Comparison of ENCODE assay signal across 8 mouse cellular contexts in genomic region chr13:55693243-55693721, GRCm38 (mm10). TPM values are rescaled to one million over a fixed set of nuclear protein-coding genes. Genes with fewer than 3 reads are reported as not detected.
A peak's percentile ranks its signal among the peaks of the same experiment; 100 is the strongest.
DNase-seq lines count a peak whose midpoint lies in the region; ATAC-seq and TF ChIP-seq lines count a peak whose summit lies in the region.

No protein-coding gene starts in this region.

- no peaks in the 10 kb centered on the region for H3K9me3 ChIP-seq in forebrain, embryonic 16.5 days (ENCODE audit: control insufficient read depth, low read length)
- no peaks in the 10 kb centered on the region for H3K9me3 ChIP-seq in limb, embryonic 15.5 days

- no peak for TF ChIP-seq POLR2A in liver, adult 2 months (IDR thresholded peaks at IDR 0.05; ENCODE audit: extremely low read depth, insufficient read depth, low read length)
- peak; percentile 31 for TF ChIP-seq POLR2A in myocyte (IDR thresholded peaks at IDR 0.05; ENCODE audit: insufficient read length, low read depth)

- H3K27me3 ChIP-seq in liver, adult 2 months (ENCODE audit: control insufficient read depth, insufficient read depth, low read length), result no peaks in the 10 kb centered on the region
- no peaks in the 10 kb centered on the region for H3K27me3 ChIP-seq in forebrain, embryonic 16.5 days (replicated peaks; ENCODE audit: control insufficient read depth, insufficient read depth, low read length)
- no peaks in the 10 kb centered on the region for H3K27me3 ChIP-seq in limb, embryonic 15.5 days
- H3K27me3 ChIP-seq in myocyte (ENCODE audit: control insufficient read depth, insufficient read depth, insufficient read length), result no peaks in the 10 kb centered on the region

- peak overlapping the region; percentile 74 for H3K27ac ChIP-seq in liver, adult 2 months (replicated peaks; ENCODE audit: insufficient read depth, low read depth, low read length)
- peak overlapping the region; percentile 97 for H3K27ac ChIP-seq in forebrain, embryonic 16.5 days (ENCODE audit: low read length)
- peak overlapping the region; percentile 97 for H3K27ac ChIP-seq in limb, embryonic 15.5 days

- peak; percentile 76 for ATAC-seq in forebrain, embryonic 16.5 days
- peak; percentile 73 for ATAC-seq in limb, embryonic 15.5 days (ENCODE audit: insufficient number of reproducible peaks, low FRiP score, low TSS enrichment, low read depth)

- DNase-seq in liver, adult 2 months (ENCODE audit: extremely low read depth, low read depth, low spot score), result no peak
- DNase-seq in liver (no peak), ZHBTc4 (ENCODE audit: low read depth, low spot score) (peak; percentile 58)
- DNase-seq in ovary, postnatal 14 days (ENCODE audit: low spot score), result no peak
- no peak for DNase-seq in layer of hippocampus, postnatal 14 days (ENCODE audit: low spot score in 2 of 2)

- H3K36me3 ChIP-seq in liver, adult 2 months (ENCODE audit: control insufficient read depth, insufficient read depth, low read length), result no peaks in the 10 kb centered on the region
- H3K36me3 ChIP-seq in forebrain, embryonic 16.5 days (ENCODE audit: control insufficient read depth, insufficient read depth), result no peaks in the 10 kb centered on the region
- H3K36me3 ChIP-seq in limb, embryonic 15.5 days, result peaks cover 2% of the 10 kb centered on the region; the same call in 1 of the 2 replicates
- H3K36me3 ChIP-seq in myocyte (ENCODE audit: control insufficient read depth, insufficient read depth), result no peaks in the 10 kb centered on the region

- H3K4me3 ChIP-seq in liver, adult 2 months (ENCODE audit: insufficient read depth, low read depth, low read length), result peak overlapping the region; percentile 88
- H3K4me3 ChIP-seq in forebrain, embryonic 16.5 days (replicated peaks; ENCODE audit: low read length), result peak overlapping the region; percentile 94
- H3K4me3 ChIP-seq in limb, embryonic 15.5 days, result peak overlapping the region; percentile 88
- H3K4me3 ChIP-seq in myocyte, result peak overlapping the region; percentile 52

- H3K79me2 ChIP-seq in liver, adult 2 months (ENCODE audit: control insufficient read depth, insufficient read depth, low read length), result peaks cover 27% of the 10 kb centered on the region; the same call in 1 of the 2 replicates
- H3K79me2 ChIP-seq in myocyte (ENCODE audit: control insufficient read depth, insufficient read depth), result peaks cover 50% of the 10 kb centered on the region

- no peak for TF ChIP-seq CTCF in liver, adult 2 months (IDR thresholded peaks at IDR 0.05; ENCODE audit: low read depth, low read length)

- H3K4me2 ChIP-seq in forebrain, embryonic 16.5 days (ENCODE audit: low read length), result peak overlapping the region; percentile 64
- H3K4me2 ChIP-seq in limb, embryonic 15.5 days, result peak overlapping the region; percentile 70
- peak overlapping the region; percentile 91 for H3K4me2 ChIP-seq in myocyte (ENCODE audit: low read depth)

- H3ac ChIP-seq in myocyte (ENCODE audit: control insufficient read depth, insufficient read length), result peak overlapping the region; percentile 83

- WGBS in liver, adult 2 months, result under 1% methylated on average over 61 of the region's 70 CpGs
- WGBS in forebrain, embryonic 16.5 days, result under 1% methylated on average over 55 of the region's 70 CpGs
- WGBS in limb, embryonic 15.5 days, result under 1% methylated on average over 51 of the region's 70 CpGs

- H3K4me1 ChIP-seq in liver, adult 2 months (ENCODE audit: control insufficient read depth, insufficient read depth, low read length), result peaks cover 8% of the 10 kb centered on the region
- peaks cover 22% of the 10 kb centered on the region for H3K4me1 ChIP-seq in forebrain, embryonic 16.5 days (replicated peaks; ENCODE audit: control insufficient read depth, insufficient read depth, low read length)
- peaks cover 19% of the 10 kb centered on the region for H3K4me1 ChIP-seq in limb, embryonic 15.5 days

- peak overlapping the region; percentile 97 for H3K9ac ChIP-seq in liver, adult 2 months (ENCODE audit: low read depth, low read length)
- peak overlapping the region; percentile 100 for H3K9ac ChIP-seq in forebrain, embryonic 16.5 days (replicated peaks; ENCODE audit: low read depth, low read length)
- H3K9ac ChIP-seq in limb, embryonic 15.5 days, result peak overlapping the region; percentile 99

TF ChIP-seq in myocyte, 11 proteins besides CTCF, POLR2A, EP300 and RAD21:
- TF ChIP-seq TCF12 (IDR thresholded peaks at IDR 0.05; ENCODE audit: insufficient read depth, poor library complexity, severe bottlenecking) (no peak), SRF (IDR thresholded peaks at IDR 0.05; ENCODE audit: control insufficient read depth, insufficient read length, low read depth) (no peak), MYOD1 (IDR thresholded peaks at IDR 0.05; ENCODE audit: control insufficient read depth in 1 of 3, insufficient read length in 2 of 3, low read depth in 2 of 3) (no peak), REST (IDR thresholded peaks at IDR 0.05; ENCODE audit: insufficient read depth, insufficient read length) (no peak), TCF3 (IDR thresholded peaks at IDR 0.05; ENCODE audit: insufficient read length, low read depth) (no peak), USF1 (IDR thresholded peaks at IDR 0.05; ENCODE audit: low read depth) (no peak), CEBPB (IDR thresholded peaks at IDR 0.05; ENCODE audit: insufficient read depth, poor library complexity, severe bottlenecking) (no peak), POLR2AphosphoS2 (IDR thresholded peaks at IDR 0.05; ENCODE audit: insufficient read length, low read depth) (no peak), MYOG (IDR thresholded peaks at IDR 0.05; ENCODE audit: control insufficient read depth in 1 of 3, insufficient read depth in 1 of 3, insufficient read length in 2 of 3, low read depth in 2 of 3) (no peak), E2F4 (IDR thresholded peaks at IDR 0.05; ENCODE audit: insufficient read depth) (no peak), MAX (IDR thresholded peaks at IDR 0.05; ENCODE audit: low read depth) (no peak)
TF ChIP-seq in myocyte: peak in this region for 0.

RNA-seq across cellular contexts. Expression of gene B230219D22Rik, which starts 0.4 kb away (rescaled TPM):
- total RNA-seq in liver, adult 2 months (2014; rRNA removed), result 17.1 and 23.0 TPM in 2 replicates
- polyA plus RNA-seq in liver, adult 2 months (2012; rRNA removed), result 12.3 and 12.9 TPM in 2 replicates
- 74.6 and 74.9 TPM in 2 replicates for polyA plus RNA-seq in forebrain, embryonic 16.5 days (2015; fragmentation: Nextera tagmentation; extraction: Ambion mirVana)
- 47.0 and 54.3 TPM in 2 replicates for polyA plus RNA-seq in limb, embryonic 15.5 days (2015; fragmentation: Nextera tagmentation; extraction: Ambion mirVana)
- polyA plus RNA-seq in myocyte (2012; fragmentation: generic; extraction: Trizol), result 18.2 TPM
- total RNA-seq in layer of hippocampus, postnatal 14 days (2021), result 10 to 100 TPM; 79.5 to 82.6 TPM

RNA-seq across cellular contexts. Expression of gene Txndc15, which starts 21.2 kb away (rescaled TPM):
- 99.1 and 101 TPM in 2 replicates for total RNA-seq in liver, adult 2 months (2014; rRNA removed)
- polyA plus RNA-seq in liver, adult 2 months (2012; rRNA removed), result 74.1 and 77.6 TPM in 2 replicates
- 121 and 125 TPM in 2 replicates for polyA plus RNA-seq in forebrain, embryonic 16.5 days (2015; fragmentation: Nextera tagmentation; extraction: Ambion mirVana)
- 101 and 103 TPM in 2 replicates for polyA plus RNA-seq in limb, embryonic 15.5 days (2015; fragmentation: Nextera tagmentation; extraction: Ambion mirVana)
- polyA plus RNA-seq in myocyte (2012; fragmentation: generic; extraction: Trizol), result 41.7 TPM
- 10 to 100 TPM; 63.3 to 67.4 TPM for total RNA-seq in layer of hippocampus, postnatal 14 days (2021)

RNA-seq across cellular contexts. Expression of gene Pcbd2, which starts 33.9 kb away (rescaled TPM):
- 36.0 and 40.7 TPM in 2 replicates for total RNA-seq in liver, adult 2 months (2014; rRNA removed)
- 32.7 and 44.9 TPM in 2 replicates for polyA plus RNA-seq in liver, adult 2 months (2012; rRNA removed)
- polyA plus RNA-seq in forebrain, embryonic 16.5 days (2015; fragmentation: Nextera tagmentation; extraction: Ambion mirVana), result 15.3 and 16.3 TPM in 2 replicates
- 44.3 and 44.5 TPM in 2 replicates for polyA plus RNA-seq in limb, embryonic 15.5 days (2015; fragmentation: Nextera tagmentation; extraction: Ambion mirVana)
- 57.4 TPM for polyA plus RNA-seq in myocyte (2012; fragmentation: generic; extraction: Trizol)
- total RNA-seq in layer of hippocampus, postnatal 14 days (2021), result 10 to 100 TPM; 27.2 to 33.4 TPM

RNA-seq across cellular contexts. Expression of gene Ddx46, which starts 58.5 kb away (rescaled TPM):
- 14.6 and 18.6 TPM in 2 replicates for total RNA-seq in liver, adult 2 months (2014; rRNA removed)
- 5.5 and 6.8 TPM in 2 replicates for polyA plus RNA-seq in liver, adult 2 months (2012; rRNA removed)
- 34.2 and 36.4 TPM in 2 replicates for polyA plus RNA-seq in forebrain, embryonic 16.5 days (2015; fragmentation: Nextera tagmentation; extraction: Ambion mirVana)
- polyA plus RNA-seq in limb, embryonic 15.5 days (2015; fragmentation: Nextera tagmentation; extraction: Ambion mirVana), result 30.7 and 33.4 TPM in 2 replicates
- 8.7 TPM for polyA plus RNA-seq in myocyte (2012; fragmentation: generic; extraction: Trizol)
- 10 to 100 TPM; 46.0 to 50.8 TPM for total RNA-seq in layer of hippocampus, postnatal 14 days (2021)
